Mouse (Mus musculus): Measurements from ENCODE around the gene Adam6a.
"Not testable (repeated sequence)": the region's sequence is repeated elsewhere in the genome, so short reads cannot be mapped to it uniquely, and the experiment has no call there.

The Adam6a gene

GRCm38 (mm10) chr12:113543608-113544007, at the start of gene Adam6a:
Gene Adam6a, plus strand, starts transcription at chr12:113543908.
- CTCF ChIA-PET: not testable (repeated sequence)

- CTCF ChIA-PET: no interaction called here
Observed at GRCm38 (mm10) chr12:113525901-113526300, 17.8 kb upstream of the Adam6a start.

GRCm38 (mm10) chr12:113578241-113578640, 34.5 kb downstream of the Adam6a start:
- CTCF ChIA-PET: interaction anchor here (0.6 kb wide), 1 partner anchor 313 kb away, joined by 3 read pairs; no protein-coding TSS in a partner anchor

- CTCF ChIA-PET: no interaction called here
Observed at GRCm38 (mm10) chr12:113588001-113588400, 44.3 kb downstream of the Adam6a start.
